Mouse (Mus musculus) cerebellum, postnatal 4 days (tissue): ENCODE data around the gene Ppm1h.
A peak's percentile ranks its signal among the peaks of the same experiment; 100 is the strongest.

Experiments
- DNase-seq, 2 experiments: peaks; one replicate each; pipeline ENCODE4 v3.0.0; 2022; ENCODE audit warnings: low spot score in 2 of 2, mixed read lengths in 1 of 2

The Ppm1h gene

GRCm38 (mm10) chr10:122973241-122973640 is 294.7 kb downstream of the Ppm1h start:
- DNase-seq: no peak

- no peak for DNase-seq
These were observed 297.5 kb downstream of the Ppm1h start for GRCm38 (mm10) chr10:122976038-122976437.

- no peak for DNase-seq
These were observed 300.8 kb downstream of the Ppm1h start for GRCm38 (mm10) chr10:122979356-122979755.

- DNase-seq: no peak
These were observed 301.6 kb downstream of the Ppm1h start for GRCm38 (mm10) chr10:122980123-122980522.

- no peak for DNase-seq
These were observed 304.5 kb downstream of the Ppm1h start for GRCm38 (mm10) chr10:122982909-122983578.

GRCm38 (mm10) chr10:122983579-122984530 is 305.3 kb downstream of the Ppm1h start:
- DNase-seq: no peak

GRCm38 (mm10) chr10:122984531-122985251 is 306.1 kb downstream of the Ppm1h start:
- DNase-seq: no peak

- peak in 1 of 2 experiments; percentile 54 for DNase-seq
These were observed 306.6 kb downstream of the Ppm1h start for GRCm38 (mm10) chr10:122985252-122985514.

GRCm38 (mm10) chr10:122985515-122986319 is 307.2 kb downstream of the Ppm1h start:
- DNase-seq: peak; percentile 50 to 78

GRCm38 (mm10) chr10:122986320-122987225 is 308.0 kb downstream of the Ppm1h start:
- DNase-seq: peak; percentile 43 to 67

GRCm38 (mm10) chr10:122987671-122988128 is 309.1 kb downstream of the Ppm1h start:
- peak in 1 of 2 experiments; percentile 25 for DNase-seq

GRCm38 (mm10) chr10:122988372-122988771 is 309.8 kb downstream of the Ppm1h start:
- no peak for DNase-seq

GRCm38 (mm10) chr10:122989916-122990315 is 311.4 kb downstream of the Ppm1h start:
- no peak for DNase-seq

- no peak for DNase-seq
These were observed 312.0 kb downstream of the Ppm1h start for GRCm38 (mm10) chr10:122990606-122991005.

- DNase-seq: no peak
These were observed 312.5 kb downstream of the Ppm1h start for GRCm38 (mm10) chr10:122991053-122991452.

- no peak for DNase-seq
These were observed 313.1 kb downstream of the Ppm1h start for GRCm38 (mm10) chr10:122991648-122992047.

- DNase-seq: no peak
These were observed 316.0 kb downstream of the Ppm1h start for GRCm38 (mm10) chr10:122994402-122995107.
